Mouse (Mus musculus) cerebellum, adult 2 months (tissue): ENCODE results near the gene Copz2.

Source experiments
- CTCF ChIP-seq: fragments of 200-500 bp; IDR thresholded peaks from 2 replicates; pipeline ENCODE4 v1.5.1; 2011; ENCODE audit warnings: low read depth, mild to moderate bottlenecking, control low read depth, low read length, moderate library complexity, borderline replicate concordance; ENCODE audit not compliant: insufficient read depth
- POLR2A ChIP-seq: fragments of 200-500 bp; IDR thresholded peaks from 2 replicates; pipeline ENCODE4 v1.6.1; 2011; ENCODE audit warnings: low read length, control low read depth, borderline replicate concordance; ENCODE audit not compliant: insufficient read depth

GRCm38 (mm10) chr11:96829813-96830538, 19.7 kb upstream of the Copz2 start, which contains the start of gene Nfe2l1:
- TF ChIP-seq CTCF: no peak
- TF ChIP-seq POLR2A: peak; percentile 58
